Mouse (Mus musculus) C2C12 (cell line): ENCODE measurements at regions not wholly inside any gene's neighbourhood (a gene's known extent, or its start where the extent isn't known, plus 50 kb on each side); places are given as distances from the start of the nearest gene placed in this dataset.

Experiments
- H3K27me3 ChIP-seq: one replicate; pipeline ENCODE4 v1.6.1; 2011; ENCODE audit not compliant: control insufficient read depth, insufficient read depth, insufficient read length
- H3K36me3 ChIP-seq: one replicate; pipeline ENCODE4 v1.6.1; 2011; ENCODE audit not compliant: control insufficient read depth, insufficient read depth
- H3K4me3 ChIP-seq: one replicate; pipeline ENCODE4 v1.5.1; 2011; ENCODE audit warnings: mild to moderate bottlenecking, control low read depth; ENCODE audit not compliant: poor library complexity, insufficient read depth, severe bottlenecking
- H3K79me2 ChIP-seq: one replicate; pipeline ENCODE4 v1.6.1; 2011; ENCODE audit not compliant: control insufficient read depth, insufficient read depth
- H3K79me3 ChIP-seq: one replicate; pipeline ENCODE4 v1.6.1; 2011; ENCODE audit warnings: low read depth, control low read depth
- H3ac ChIP-seq: one replicate; pipeline ENCODE3; 2011; ENCODE audit warnings: low read depth; ENCODE audit not compliant: control insufficient read depth, insufficient read length
- CEBPB ChIP-seq: IDR thresholded peaks from one replicate; pipeline ENCODE4 v1.6.1; 2011; ENCODE audit warnings: low read depth, mild to moderate bottlenecking, control low read depth, moderate library complexity
- CTCF ChIP-seq: IDR thresholded peaks from one replicate; pipeline ENCODE4 v1.5.1; 2011; ENCODE audit not compliant: control insufficient read depth, insufficient read depth, insufficient read length
- FOSL1 ChIP-seq: IDR thresholded peaks from one replicate; pipeline ENCODE4 v1.8.0; 2011; ENCODE audit warnings: mild to moderate bottlenecking, low read length; ENCODE audit not compliant: poor library complexity, insufficient read depth, severe bottlenecking
- MAX ChIP-seq: IDR thresholded peaks from one replicate; pipeline ENCODE4 v1.6.1; 2011; ENCODE audit warnings: mild to moderate bottlenecking, control low read depth
- MYOD1 ChIP-seq: IDR thresholded peaks from one replicate; pipeline ENCODE4 v1.6.1; 2011; ENCODE audit warnings: low read depth; ENCODE audit not compliant: control insufficient read depth, insufficient read length
- MYOG ChIP-seq: IDR thresholded peaks from one replicate; pipeline ENCODE4 v1.6.1; 2011; ENCODE audit not compliant: control insufficient read depth, insufficient read length; ENCODE audit errors: extremely low read depth
- USF1 ChIP-seq: IDR thresholded peaks from one replicate; pipeline ENCODE4 v1.6.1; 2011; ENCODE audit warnings: low read depth, mild to moderate bottlenecking, control low read depth, moderate library complexity

DNA sequence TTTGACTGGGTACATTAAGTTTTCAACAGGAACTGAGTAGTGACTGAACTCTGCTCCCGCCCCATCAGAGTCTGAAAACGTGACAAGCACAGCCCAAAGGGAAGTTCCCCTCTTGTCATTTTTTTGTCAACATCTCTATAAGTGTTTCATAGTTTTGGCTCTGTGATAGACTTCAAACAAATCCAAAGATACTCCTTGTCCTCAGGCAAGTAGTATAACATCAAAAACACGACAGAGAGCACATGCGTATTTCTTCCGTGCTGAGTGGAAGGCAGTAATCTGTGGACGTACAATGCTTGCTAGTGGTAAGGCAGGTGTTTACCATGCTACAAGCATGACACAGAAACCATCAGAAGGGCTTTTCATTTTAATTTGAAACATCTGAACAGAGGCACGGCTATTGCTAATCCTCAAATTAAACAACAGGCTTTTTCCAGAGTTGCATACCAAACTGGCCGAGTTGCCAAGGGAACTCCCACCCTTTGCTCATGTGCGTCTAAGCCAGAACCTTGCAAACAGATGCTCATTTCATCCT is 101.7 kb upstream of the Tnfaip3 start:
- no peaks in the 10 kb centered on the region for H3K79me2 ChIP-seq
- no peaks in the 10 kb centered on the region for H3K27me3 ChIP-seq
- H3ac ChIP-seq: no peak overlapping the region
- no peak overlapping the region for H3K4me3 ChIP-seq
- H3K36me3 ChIP-seq: no peaks in the 10 kb centered on the region
- H3K79me3 ChIP-seq: no peaks in the 10 kb centered on the region
- TF ChIP-seq MYOD1 (no peak), USF1 (no peak), CTCF (no peak), FOSL1 (no peak), CEBPB (no peak), MAX (no peak), MYOG (no peak)

- Histone ChIP-seq H3K36me3 (no peaks in the 10 kb centered on the region), H3K79me3 (no peaks in the 10 kb centered on the region), H3K4me3 (no peak overlapping the region), H3K27me3 (no peaks in the 10 kb centered on the region), H3K79me2 (no peaks in the 10 kb centered on the region), H3ac (no peak overlapping the region)
- no peak for TF ChIP-seq FOSL1
- no peak for TF ChIP-seq MYOD1
- no peak for TF ChIP-seq CEBPB
- no peak for TF ChIP-seq MAX
- no peak for TF ChIP-seq USF1
- TF ChIP-seq MYOG: no peak
- TF ChIP-seq CTCF: no peak
Observed at GRCm38 (mm10) chr10:19112459-19112858, 97.0 kb upstream of the Tnfaip3 start.

GRCm38 (mm10) chr10:19105231-19105681 is 89.8 kb upstream of the Tnfaip3 start:
- TF ChIP-seq MAX (no peak), CEBPB (no peak), CTCF (no peak), MYOG (no peak), USF1 (no peak), MYOD1 (no peak), FOSL1 (no peak)
- no peaks in the 10 kb centered on the region for H3K27me3 ChIP-seq
- no peaks in the 10 kb centered on the region for H3K79me3 ChIP-seq
- no peak overlapping the region for H3ac ChIP-seq
- H3K36me3 ChIP-seq: no peaks in the 10 kb centered on the region
- H3K4me3 ChIP-seq: no peak overlapping the region
- no peaks in the 10 kb centered on the region for H3K79me2 ChIP-seq

DNA sequence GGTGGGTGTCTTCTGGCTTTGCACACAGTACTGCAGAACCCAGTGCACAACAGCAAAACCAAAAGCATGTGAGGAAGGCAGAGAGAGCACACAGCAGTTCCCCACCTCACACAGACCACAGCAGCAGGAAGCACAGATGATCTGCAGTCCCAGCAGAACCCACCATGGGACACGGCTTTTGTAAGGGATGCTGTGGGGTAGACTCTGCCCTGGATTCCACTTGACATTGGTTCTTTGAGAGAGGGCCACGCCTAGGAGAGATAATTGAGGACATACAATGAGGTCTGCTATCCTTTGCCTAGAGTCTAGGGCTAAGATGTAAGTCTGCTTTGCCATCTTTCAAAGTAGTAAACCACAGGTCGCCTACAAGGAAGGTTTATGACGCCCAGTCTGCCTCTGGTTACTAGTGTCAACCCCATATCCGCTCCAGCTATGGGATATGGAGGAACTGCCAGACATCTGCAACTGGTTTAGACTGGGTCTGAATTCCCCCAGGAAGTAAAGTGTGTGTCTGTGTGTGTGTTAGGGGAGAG is 89.3 kb upstream of the Tnfaip3 start:
- no peaks in the 10 kb centered on the region for H3K27me3 ChIP-seq
- H3K79me2 ChIP-seq: no peaks in the 10 kb centered on the region
- H3ac ChIP-seq: no peak overlapping the region
- no peaks in the 10 kb centered on the region for H3K79me3 ChIP-seq
- H3K36me3 ChIP-seq: no peaks in the 10 kb centered on the region
- TF ChIP-seq USF1: no peak
- TF ChIP-seq FOSL1: no peak
- TF ChIP-seq CTCF: no peak
- no peak for TF ChIP-seq MYOG
- TF ChIP-seq MYOD1: no peak
- no peak for TF ChIP-seq CEBPB
- no peak for TF ChIP-seq MAX
- no peak overlapping the region for H3K4me3 ChIP-seq

GRCm38 (mm10) chr10:19099369-19100285 is 84.2 kb upstream of the Tnfaip3 start:
- H3K36me3 ChIP-seq: no peaks in the 10 kb centered on the region
- H3K27me3 ChIP-seq: no peaks in the 10 kb centered on the region
- no peaks in the 10 kb centered on the region for H3K79me2 ChIP-seq
- H3K79me3 ChIP-seq: no peaks in the 10 kb centered on the region
- TF ChIP-seq MYOG (no peak), USF1 (no peak), MAX (no peak), CTCF (no peak), MYOD1 (no peak)
- no peak overlapping the region for H3ac ChIP-seq
- no peak overlapping the region for H3K4me3 ChIP-seq
